Mouse (Mus musculus) adrenal gland, postnatal 25 days (tissue): Measurements from ENCODE around the gene Prr29. TPM values are rescaled to one million over a fixed set of nuclear protein-coding genes. Genes with fewer than 3 reads are reported as not detected.

ENCODE experiments used
- DNase-seq: peaks from one replicate; pipeline ENCODE4 v3.0.0; 2021; ENCODE audit warnings: mixed read lengths
- total RNA-seq: library from RNA; stranded (reverse); gene quantifications from 2 replicates; pipeline ENCODE4 v1.2.3, GENCODE M21; 2021

Prr29 gene
- total RNA-seq, 1 experiment from 2014 or later: not detected

DNA sequence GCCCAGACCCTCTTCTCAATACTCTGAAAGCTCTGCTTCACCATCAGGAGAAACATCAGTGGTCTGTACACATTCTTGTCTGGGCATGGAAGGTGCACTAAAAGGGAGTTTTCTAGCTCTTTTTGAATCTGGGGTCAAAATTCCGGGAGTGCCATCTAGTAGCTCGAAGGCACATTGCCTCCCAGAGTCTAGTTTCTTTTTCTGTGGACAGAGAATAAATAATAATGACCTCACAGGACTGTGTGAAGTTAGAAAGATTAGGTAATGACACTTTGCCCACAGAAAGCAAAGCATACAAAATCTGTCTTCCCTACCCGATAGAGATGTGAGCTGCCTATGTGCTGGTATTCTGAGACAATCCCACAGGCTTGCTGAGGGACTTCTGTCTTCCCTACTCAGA is 45.2 kb downstream of the Prr29 start:
- no peak for DNase-seq

DNA sequence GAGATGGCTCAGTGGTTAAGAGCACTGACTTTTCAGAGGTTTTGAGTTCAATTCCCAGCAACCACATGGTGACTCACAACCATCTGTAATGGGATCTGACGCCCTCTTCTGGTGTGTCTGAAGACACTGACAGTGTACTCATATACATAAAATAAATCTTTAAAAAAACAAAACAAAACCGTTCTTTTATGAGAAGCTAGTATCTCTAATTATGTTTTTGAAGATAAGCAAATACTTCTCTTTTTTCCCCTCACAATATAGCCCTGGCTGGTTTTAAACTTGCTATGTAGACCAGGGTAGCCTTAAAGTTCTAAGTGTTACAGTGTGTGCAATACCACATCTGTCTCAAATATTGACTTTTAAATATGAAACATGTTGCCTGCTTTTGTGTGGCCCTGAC is 45.9 kb downstream of the Prr29 start:
- DNase-seq: no peak

GRCm38 (mm10) chr11:106412641-106413360 is 47.5 kb downstream of the Prr29 start:
- DNase-seq: no peak

DNA sequence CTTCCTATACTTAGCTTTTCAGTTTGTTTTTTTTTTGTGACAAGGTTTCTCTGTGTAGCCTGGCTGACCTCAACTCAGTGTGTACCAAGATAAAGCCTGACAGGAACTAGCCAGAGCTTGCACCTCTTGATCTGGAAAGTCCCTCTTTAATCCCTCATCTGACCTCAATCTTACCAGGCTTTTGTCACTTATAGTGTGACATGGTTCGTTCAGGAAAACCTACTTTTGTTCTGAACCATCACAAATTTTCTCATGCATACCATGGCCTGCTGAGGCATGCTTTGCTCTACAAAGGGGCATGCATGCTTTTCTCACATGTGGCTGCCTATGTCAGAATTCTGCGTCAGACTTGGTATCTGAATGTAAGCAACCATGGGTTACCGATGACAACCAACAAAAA is 51.1 kb downstream of the Prr29 start:
- no peak for DNase-seq

DNA sequence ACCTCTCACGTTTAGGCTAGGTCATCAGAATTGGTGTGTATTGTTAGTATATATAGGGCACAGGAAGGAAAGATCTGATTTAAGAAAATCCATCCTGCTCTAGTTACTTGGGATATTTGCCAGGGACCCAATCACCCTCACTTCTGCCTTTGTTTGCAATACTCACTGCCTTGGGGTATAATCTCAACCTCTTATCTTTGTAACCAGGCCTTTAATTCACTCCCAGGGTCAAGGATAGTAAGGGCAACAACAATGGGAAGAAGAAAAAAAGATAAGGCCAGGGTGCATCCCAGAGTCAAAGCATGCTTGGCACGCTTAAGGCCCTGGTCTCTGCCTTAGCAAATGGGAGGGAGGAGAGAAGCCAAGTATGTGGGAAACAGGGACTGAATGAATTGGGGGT is 52.6 kb downstream of the Prr29 start:
- no peak for DNase-seq

GRCm38 (mm10) chr11:106418622-106419196 is 53.4 kb downstream of the Prr29 start:
- peak; percentile 81 for DNase-seq

GRCm38 (mm10) chr11:106419262-106420102 is 54.2 kb downstream of the Prr29 start:
- no peak for DNase-seq

DNA sequence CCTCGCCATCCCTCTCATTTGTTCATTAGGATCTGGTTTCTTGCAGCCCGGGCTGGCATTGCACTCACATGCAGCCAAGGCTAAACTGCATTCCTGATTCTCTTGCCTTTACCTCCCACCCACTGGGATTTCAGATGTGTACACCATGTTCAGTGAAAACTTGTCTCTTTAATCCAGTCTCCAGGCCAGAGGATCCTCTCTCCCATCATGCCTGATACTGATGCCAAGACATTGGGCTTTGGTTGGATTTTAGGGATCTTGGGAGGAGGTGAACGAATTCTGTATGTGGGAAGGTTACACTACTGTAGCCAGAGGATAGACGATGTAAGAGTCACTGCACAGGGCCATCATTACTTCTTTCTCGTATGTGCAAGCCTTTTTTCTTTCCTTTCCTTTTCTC is 59.9 kb downstream of the Prr29 start:
- DNase-seq: no peak

DNA sequence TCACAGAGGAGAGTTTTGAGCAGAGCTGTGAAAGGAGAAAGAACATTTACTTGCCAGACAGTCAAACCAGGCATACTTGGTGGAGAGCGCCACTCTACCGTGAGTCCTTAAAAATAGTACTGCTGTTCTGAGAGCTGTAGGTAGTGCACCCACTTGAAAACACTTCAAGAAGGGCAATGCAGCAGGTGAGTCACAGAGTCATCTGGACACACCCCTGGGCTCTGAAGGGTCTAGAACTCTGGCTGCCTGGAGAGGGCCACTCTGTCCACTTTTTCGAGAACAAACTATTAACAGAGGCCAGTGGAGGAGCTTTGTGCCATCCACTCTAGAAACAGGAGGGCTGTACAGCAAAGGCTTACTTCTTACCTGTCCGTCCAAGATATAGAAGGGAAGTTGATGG is 61.2 kb downstream of the Prr29 start:
- no peak for DNase-seq

Other genes with a start within 250 kb of the Prr29 start
- not detected in 2 replicates for gene Gm10840, start 204.6 kb upstream of the Prr29 start, total RNA-seq
- 10.6 and 16.4 TPM in 2 replicates for gene Limd2, start 204.6 kb upstream of the Prr29 start, total RNA-seq
- gene Strada, start 163.3 kb upstream of the Prr29 start, total RNA-seq: 9.8 and 19.1 TPM in 2 replicates
- gene Ccdc47, start 149.1 kb upstream of the Prr29 start, total RNA-seq: 122 and 172 TPM in 2 replicates
- 57.1 and 64.5 TPM in 2 replicates for gene Ddx42, start 148.5 kb upstream of the Prr29 start, total RNA-seq
- gene Ftsj3, start 109.4 kb upstream of the Prr29 start, total RNA-seq: 52.5 and 72.1 TPM in 2 replicates
- 150 and 151 TPM in 2 replicates for gene Psmc5, start 109.3 kb upstream of the Prr29 start, total RNA-seq
- gene Smarcd2, start 92.5 kb upstream of the Prr29 start, total RNA-seq: 89.6 and 114 TPM in 2 replicates
- gene Tcam1, start 88.8 kb upstream of the Prr29 start, total RNA-seq: 0.36 TPM in 1 of 2 replicates, not detected in the other
- gene Gh, start 63.6 kb upstream of the Prr29 start, total RNA-seq: not detected in 2 replicates
- 1.0 and 1.4 TPM in 2 replicates for gene Cd79b, start 50.7 kb upstream of the Prr29 start, total RNA-seq
- 0.03 TPM in 1 of 2 replicates, not detected in the other for gene Scn4a, start 12.2 kb upstream of the Prr29 start, total RNA-seq
- gene Icam2, start 22.6 kb downstream of the Prr29 start, total RNA-seq: 16.4 and 17.6 TPM in 2 replicates
- gene Ern1, start 122.4 kb downstream of the Prr29 start, total RNA-seq: 107 and 122 TPM in 2 replicates
- gene Tex2, start 248.0 kb downstream of the Prr29 start, total RNA-seq: 45.0 and 45.5 TPM in 2 replicates